Mouse (Mus musculus) G1E-ER4 (cell line): ENCODE results near the gene Ubxn2a. TPM values are rescaled to one million over a fixed set of nuclear protein-coding genes. Genes with fewer than 3 reads are reported as not detected.

Experiments
- GATA1 ChIP-seq: IDR thresholded peaks from one replicate; pipeline ENCODE4 v1.8.0; 2012; ENCODE audit warnings: low read length, inconsistent platforms
- polyA plus RNA-seq: library from polyadenylated mRNA; stranded (reverse); fragments of >175 nt; gene quantifications from 2 replicates; pipeline ENCODE4 v1.2.3, GENCODE M21; 2012

Ubxn2a gene
- polyA plus RNA-seq, 1 experiment = 37.7 TPM

GRCm38 (mm10) chr12:4859241-4859914, 48.1 kb downstream of the Ubxn2a start:
- no peak for TF ChIP-seq GATA1

- no peak for TF ChIP-seq GATA1
Observed at GRCm38 (mm10) chr12:4856834-4857233, 50.7 kb downstream of the Ubxn2a start.

- TF ChIP-seq GATA1 = no peak
Observed at GRCm38 (mm10) chr12:4856160-4856559, 51.3 kb downstream of the Ubxn2a start.

- TF ChIP-seq GATA1 = no peak
Observed at GRCm38 (mm10) chr12:4843741-4844140, 63.8 kb downstream of the Ubxn2a start.

- TF ChIP-seq GATA1 = no peak
Observed at GRCm38 (mm10) chr12:4842890-4843597, 64.5 kb downstream of the Ubxn2a start, which contains the start of gene Wdcp. Wdcp (plus strand) TSS chr12:4843303.

GRCm38 (mm10) chr12:4842456-4842855, 65.0 kb downstream of the Ubxn2a start:
- TF ChIP-seq GATA1 = no peak

GRCm38 (mm10) chr12:4841392-4841887, 66.1 kb downstream of the Ubxn2a start, which contains the start of gene Fkbp1b:
Fkbp1b (minus strand) TSS chr12:4841591.
- TF ChIP-seq GATA1 = no peak

- TF ChIP-seq GATA1 = no peak
Observed at GRCm38 (mm10) chr12:4840741-4841140, 66.8 kb downstream of the Ubxn2a start.

GRCm38 (mm10) chr12:4840010-4840409, 67.5 kb downstream of the Ubxn2a start:
- no peak for TF ChIP-seq GATA1

- no peak for TF ChIP-seq GATA1
Observed at GRCm38 (mm10) chr12:4836959-4837358, 70.5 kb downstream of the Ubxn2a start.

Other genes with a start within 250 kb of the Ubxn2a start
- not detected in 2 replicates for gene Fam228a, start 169.3 kb downstream of the Ubxn2a start, polyA plus RNA-seq
- gene Pfn4, start 138.7 kb downstream of the Ubxn2a start, polyA plus RNA-seq = not detected in 2 replicates
- not detected in 2 replicates for gene Fam228b, start 138.4 kb downstream of the Ubxn2a start, polyA plus RNA-seq
- 4.5 and 8.0 TPM in 2 replicates for gene Sf3b6, start 90.2 kb downstream of the Ubxn2a start, polyA plus RNA-seq
- gene Fkbp1b, start 66.1 kb downstream of the Ubxn2a start, polyA plus RNA-seq = 4.8 and 6.2 TPM in 2 replicates
- 0.57 and 3.3 TPM in 2 replicates for gene Wdcp, start 64.4 kb downstream of the Ubxn2a start, polyA plus RNA-seq
- 171 and 223 TPM in 2 replicates for gene Mfsd2b, start 33.3 kb downstream of the Ubxn2a start, polyA plus RNA-seq
- gene Atad2b, start 9.6 kb upstream of the Ubxn2a start, polyA plus RNA-seq = 44.9 and 64.8 TPM in 2 replicates